Mouse (Mus musculus) spleen, adult 2 months (tissue): ENCODE data around the gene Pepd. TPM values are rescaled to one million over a fixed set of nuclear protein-coding genes. Genes with fewer than 3 reads are reported as not detected.

Source experiments
- DNase-seq, 2 experiments: peaks; one replicate each; pipeline versions ENCODE4 v3.0.0 to v3.0.0-alpha.2; 2012 to 2021; ENCODE audit warnings: low spot score in 2 of 2, low read depth in 1 of 2
- H3K27ac ChIP-seq: fragments of 200-500 bp; 2 replicates; pipeline ENCODE4 v1.5.1; 2012; ENCODE audit warnings: low read length, inconsistent platforms; ENCODE audit not compliant: insufficient read depth
- H3K27me3 ChIP-seq: fragments of 200-500 bp; 2 replicates; pipeline ENCODE4 v1.6.1; 2012; ENCODE audit warnings: mild to moderate bottlenecking, moderate library complexity, low read length, inconsistent platforms; ENCODE audit not compliant: control insufficient read depth, insufficient read depth
- H3K36me3 ChIP-seq: fragments of 200-500 bp; 2 replicates; pipeline ENCODE4 v1.6.1; 2012; ENCODE audit warnings: mild to moderate bottlenecking, low read length, inconsistent platforms; ENCODE audit not compliant: control insufficient read depth, insufficient read depth
- H3K4me1 ChIP-seq: fragments of 200-500 bp; 2 replicates; pipeline ENCODE4 v1.6.1; 2011; ENCODE audit warnings: inconsistent platforms; ENCODE audit not compliant: control insufficient read depth, insufficient read depth, insufficient read length
- H3K4me3 ChIP-seq: fragments of 200-500 bp; 2 replicates; pipeline ENCODE4 v1.5.1; 2011; ENCODE audit warnings: mild to moderate bottlenecking, inconsistent platforms; ENCODE audit not compliant: insufficient read depth, insufficient read length; ENCODE audit errors: extremely low read depth
- CTCF ChIP-seq: fragments of 200-500 bp; IDR thresholded peaks from 2 replicates; pipeline ENCODE4 v1.5.1; 2011; ENCODE audit warnings: mild to moderate bottlenecking, inconsistent platforms; ENCODE audit not compliant: insufficient read depth, insufficient read length, insufficient replicate concordance; ENCODE audit errors: extremely low read depth
- POLR2A ChIP-seq: fragments of 200-500 bp; IDR thresholded peaks from 2 replicates; pipeline ENCODE4 v1.6.1; 2011; ENCODE audit warnings: low read depth, low read length, inconsistent platforms
- WGBS: fragments of 180-500 bp; shearing (Covaris S2); methylation state at CpG from one replicate; pipeline ENCODE4 v1.1.7; 2018; 5-methylcytosine and 5-hydroxymethylcytosine counted together
- polyA plus RNA-seq: library from polyadenylated mRNA; depleted of rRNA; stranded (reverse); fragments of >200 nt; gene quantifications from 2 replicates; pipeline ENCODE4 v1.2.3, GENCODE M21; 2012

The Pepd gene
- polyA plus RNA-seq, 1 experiment: 44.0 TPM

- no peaks in the 10 kb centered on the region for H3K27me3 ChIP-seq
- DNase-seq: no peak
- 77% methylated on average over 14 of the region's 14 CpGs for WGBS
- no peaks in the 10 kb centered on the region for H3K4me1 ChIP-seq
- H3K27ac ChIP-seq: no peak overlapping the region
- H3K4me3 ChIP-seq: no peak overlapping the region
- no peak for TF ChIP-seq CTCF
- no peaks in the 10 kb centered on the region for H3K36me3 ChIP-seq
These were observed 152.4 kb downstream of the Pepd start for GRCm38 (mm10) chr7:35064286-35065258.

DNA sequence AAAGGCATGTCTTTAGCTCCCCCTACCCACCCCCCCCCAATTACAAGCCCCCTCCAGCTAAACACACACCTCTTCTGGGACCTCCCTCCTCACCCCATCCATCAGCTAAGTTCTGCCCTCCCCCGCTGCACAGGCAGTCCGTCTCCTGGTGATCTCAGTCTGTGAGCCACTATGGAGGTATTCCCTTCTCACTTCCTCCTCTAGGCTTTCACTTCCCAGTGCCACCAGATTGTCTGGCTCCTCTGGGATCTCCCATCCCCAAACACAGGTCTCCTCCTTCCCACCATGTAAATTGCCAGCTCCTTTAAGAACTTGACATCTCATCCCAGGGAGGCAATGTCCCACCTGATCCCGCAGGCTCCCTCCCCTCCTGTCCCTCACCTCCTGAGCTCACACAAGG, 153.8 kb downstream of the Pepd start:
- no peak overlapping the region for H3K27ac ChIP-seq
- H3K27me3 ChIP-seq: no peaks in the 10 kb centered on the region
- no peaks in the 10 kb centered on the region for H3K36me3 ChIP-seq
- H3K4me3 ChIP-seq: no peak overlapping the region
- H3K4me1 ChIP-seq: no peaks in the 10 kb centered on the region
- TF ChIP-seq POLR2A: no peak
- TF ChIP-seq CTCF: no peak
- no peak for DNase-seq
- WGBS: 79% methylated on average over 3 of the region's 3 CpGs

DNA sequence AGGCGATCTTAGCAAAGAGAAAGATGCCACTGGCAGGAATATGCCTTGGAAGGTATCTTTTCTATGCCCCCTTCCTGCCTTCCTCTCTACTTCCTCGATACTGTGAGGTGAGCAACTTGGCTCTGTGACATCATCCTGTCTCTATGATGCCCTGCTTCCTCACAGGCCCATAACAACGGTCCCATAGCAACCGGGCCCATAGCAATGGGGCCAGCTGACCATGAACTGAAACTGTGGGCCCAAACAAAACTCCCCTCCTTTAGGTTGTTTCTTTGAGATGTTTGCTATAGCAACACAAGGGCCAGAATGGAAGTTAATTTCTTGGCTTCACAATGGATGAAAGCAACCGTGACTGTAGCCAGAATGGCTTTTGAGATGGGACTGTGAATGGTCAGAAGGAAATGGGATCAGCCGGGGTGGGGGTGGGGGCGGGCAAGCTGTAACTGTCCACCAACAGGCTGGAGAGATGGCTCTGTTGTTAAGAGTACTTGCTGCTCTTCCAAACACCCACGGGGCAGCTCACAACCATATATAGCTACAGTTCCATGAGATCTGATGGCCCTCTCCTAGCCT, 154.5 kb downstream of the Pepd start:
- no peaks in the 10 kb centered on the region for H3K36me3 ChIP-seq
- no peaks in the 10 kb centered on the region for H3K27me3 ChIP-seq
- 83% methylated on average over 8 of the region's 8 CpGs for WGBS
- no peaks in the 10 kb centered on the region for H3K4me1 ChIP-seq
- H3K4me3 ChIP-seq: no peak overlapping the region
- no peak overlapping the region for H3K27ac ChIP-seq
- no peak for DNase-seq
- no peak for TF ChIP-seq CTCF
- no peak for TF ChIP-seq POLR2A

DNA sequence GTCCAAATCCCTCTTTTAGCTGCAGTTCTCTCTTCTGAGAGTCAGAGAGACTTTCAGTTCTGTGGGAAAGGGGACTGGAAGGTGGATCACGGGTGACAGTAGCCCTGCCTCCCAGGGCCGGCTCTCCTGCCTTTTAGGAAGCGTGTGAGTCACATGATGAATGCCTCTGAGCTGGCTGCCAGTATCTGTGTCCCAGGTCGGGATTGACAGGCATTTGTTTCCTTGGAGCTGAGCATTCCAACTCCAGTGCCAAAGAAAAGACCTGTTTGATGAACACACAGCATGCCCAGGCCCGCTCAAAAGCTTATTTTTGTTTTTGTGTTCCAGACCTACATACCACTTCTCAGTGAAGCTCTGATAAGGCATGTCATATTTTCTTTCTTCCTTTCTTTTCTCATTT, 164.5 kb downstream of the Pepd start:
- Histone ChIP-seq H3K27me3 (no peaks in the 10 kb centered on the region), H3K36me3 (no peaks in the 10 kb centered on the region), H3K4me1 (no peaks in the 10 kb centered on the region), H3K4me3 (no peak overlapping the region), H3K27ac (no peak overlapping the region)
- no peak for DNase-seq
- WGBS: 72% methylated on average over 5 of the region's 5 CpGs
- TF ChIP-seq POLR2A: no peak
- TF ChIP-seq CTCF: no peak

DNA sequence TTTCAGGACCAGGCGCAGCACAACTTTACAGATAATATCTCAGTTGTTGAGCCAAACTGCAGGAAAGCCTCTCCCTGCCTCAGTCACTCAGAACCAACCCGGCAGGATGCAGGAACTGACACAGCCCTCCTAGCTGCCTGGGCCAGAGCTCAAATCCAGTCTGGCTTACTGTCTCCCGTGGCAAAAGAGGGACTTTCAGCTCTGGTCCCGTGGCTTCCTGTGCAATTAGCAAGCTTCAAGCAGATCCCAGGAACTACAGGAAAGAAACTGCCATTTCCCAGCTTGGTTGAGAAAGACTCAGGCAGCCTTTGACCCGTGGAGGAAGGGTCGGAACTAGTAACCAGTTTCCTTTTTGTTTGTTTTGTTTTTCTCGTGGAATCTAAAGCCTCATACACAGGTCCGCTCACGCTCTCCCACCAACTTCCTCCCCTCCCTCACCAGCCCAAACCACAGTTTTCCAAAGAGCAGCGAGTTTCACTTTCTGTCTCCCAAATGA, 168.7 kb downstream of the Pepd start:
- no peaks in the 10 kb centered on the region for H3K27me3 ChIP-seq
- no peak for DNase-seq
- WGBS: 19% methylated on average over 10 of the region's 10 CpGs
- no peaks in the 10 kb centered on the region for H3K36me3 ChIP-seq
- TF ChIP-seq POLR2A (no peak), CTCF (no peak)
- no peak overlapping the region for H3K4me3 ChIP-seq
- H3K27ac ChIP-seq: peak overlapping the region; percentile 57
- no peaks in the 10 kb centered on the region for H3K4me1 ChIP-seq

DNA sequence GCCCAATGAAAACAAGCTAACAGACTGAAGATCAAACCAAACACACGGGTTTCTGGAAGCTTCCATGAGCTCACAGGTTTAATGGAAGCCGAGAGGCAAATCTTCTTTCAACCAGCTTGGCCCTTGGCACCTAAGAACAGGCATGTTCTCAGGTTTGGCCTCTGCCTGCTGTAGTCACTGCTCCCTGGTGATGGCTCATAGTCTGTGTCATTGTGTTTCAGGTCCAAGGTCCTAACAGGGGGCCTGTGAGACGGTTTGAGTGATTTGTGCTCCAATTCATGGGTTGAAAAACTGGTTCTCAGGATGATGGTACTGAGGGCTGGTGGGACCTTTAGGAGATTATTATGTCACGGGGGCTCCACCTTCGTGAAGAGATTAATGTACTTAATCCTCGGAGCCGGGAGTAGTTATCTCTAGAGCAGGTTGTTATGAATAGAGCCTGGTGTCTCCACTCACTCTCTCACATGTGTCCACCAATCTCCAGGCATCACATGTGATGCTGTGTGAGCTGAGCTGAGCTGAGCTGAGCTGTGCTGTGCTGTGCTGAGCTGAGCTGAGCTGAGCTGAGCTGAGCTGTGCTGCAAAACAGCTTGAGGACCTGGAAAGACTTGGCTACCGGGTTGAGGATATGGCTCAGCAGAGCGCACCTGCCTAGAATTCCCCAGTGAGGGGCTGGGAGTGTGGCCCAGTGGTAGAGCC, 169.4 kb downstream of the Pepd start:
- peak overlapping the region; percentile 53 for H3K27ac ChIP-seq
- H3K36me3 ChIP-seq: no peaks in the 10 kb centered on the region
- H3K4me1 ChIP-seq: peaks cover under 1% of the 10 kb centered on the region; the same call in 1 of the 2 replicates
- H3K27me3 ChIP-seq: no peaks in the 10 kb centered on the region
- no peak for DNase-seq
- no peak for TF ChIP-seq CTCF
- TF ChIP-seq POLR2A: no peak
- WGBS: 90% methylated on average over 9 of the region's 9 CpGs
- H3K4me3 ChIP-seq: no peak overlapping the region
